Mouse (Mus musculus): Measurements from ENCODE around the gene Zfp764.
"Not testable (repeated sequence)": the region's sequence is repeated elsewhere in the genome, so short reads cannot be mapped to it uniquely, and the experiment has no call there.

GRCm38 (mm10) chr7:127385560-127385959 is 21.1 kb downstream of the Zfp764 start:
- not testable (repeated sequence) for TF ChIP-seq ZNF384, CHD2 (IDR thresholded peaks at IDR 0.05; ENCODE audit: low read depth, low read length)
